Mouse (Mus musculus): ENCODE results near the gene Ddx6.
"Not testable (repeated sequence)": the region's sequence is repeated elsewhere in the genome, so short reads cannot be mapped to it uniquely, and the experiment has no call there.

Ddx6 gene

DNA sequence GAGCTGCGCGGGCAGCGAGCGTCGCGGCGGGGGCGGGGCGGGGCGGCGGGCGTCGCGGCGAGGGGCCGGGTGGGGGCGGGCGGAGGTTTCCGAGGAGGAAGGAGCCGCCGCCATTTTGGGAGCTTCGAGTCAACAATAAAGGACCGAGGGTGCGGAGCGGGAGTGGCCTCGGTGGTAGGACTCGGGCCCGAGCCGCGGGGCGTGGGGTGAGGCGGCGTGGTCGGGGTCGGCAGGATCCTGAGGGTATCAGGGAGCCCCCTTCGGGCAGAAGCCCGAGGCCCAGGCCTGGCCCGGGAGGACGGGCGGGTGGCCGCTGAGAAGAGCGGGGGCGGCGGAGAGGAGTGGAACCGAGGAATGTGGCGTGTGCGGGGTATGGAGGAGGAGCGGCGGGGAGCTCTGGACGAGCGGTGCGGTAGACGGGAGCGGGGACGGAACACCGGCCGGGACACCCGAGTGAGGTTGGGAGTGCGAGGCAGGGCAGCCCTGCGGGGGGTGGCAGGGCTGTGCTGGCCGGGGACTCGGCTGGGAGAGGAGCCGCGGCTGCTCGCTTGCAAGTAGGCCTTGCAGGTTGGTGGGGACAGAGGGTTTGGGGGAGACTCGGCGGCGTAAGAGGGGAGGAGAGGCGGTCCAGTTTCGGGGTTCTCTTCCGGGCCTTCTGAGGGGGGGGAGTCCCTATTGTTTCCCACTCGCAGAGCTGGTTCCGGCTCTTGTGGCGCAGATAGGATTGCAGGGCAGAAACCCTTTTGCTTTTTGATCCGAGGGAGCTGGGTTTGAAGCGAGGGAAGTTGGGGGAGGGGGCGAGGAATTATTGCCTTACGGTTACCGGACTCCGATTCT is at the start of gene Ddx6:
Ddx6 (plus strand) TSS at position 114 of the 837 bp plus-strand sequence.
- peak; percentile 83 to 89 for DNase-seq

- DNase-seq = no peak
Measured at GRCm38 (mm10) chr9:44561597-44561996, 43.1 kb upstream of the Ddx6 start, which contains the start of gene Cxcr5. Cxcr5 (minus strand) TSS chr9:44561877.

DNA sequence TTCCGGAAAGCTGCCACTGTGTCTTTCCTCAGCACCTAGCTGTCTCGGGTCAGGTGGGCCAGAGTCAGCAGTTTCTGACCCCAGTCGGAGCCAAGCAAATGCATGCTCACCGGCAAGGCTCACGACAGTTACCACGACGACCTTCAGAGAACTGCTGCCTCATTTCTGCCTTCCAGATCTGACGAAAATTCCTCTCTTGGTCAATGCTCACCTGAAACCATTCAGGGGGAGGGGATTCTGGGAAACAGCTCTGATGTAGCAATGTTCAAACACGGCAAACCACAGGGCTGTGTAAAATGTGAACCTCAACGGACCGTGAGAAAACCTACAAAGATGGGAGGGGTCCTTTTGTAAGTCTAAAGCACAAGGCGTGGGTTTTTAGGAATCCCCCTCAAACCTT is 41.8 kb upstream of the Ddx6 start:
- no peak for DNase-seq

DNA sequence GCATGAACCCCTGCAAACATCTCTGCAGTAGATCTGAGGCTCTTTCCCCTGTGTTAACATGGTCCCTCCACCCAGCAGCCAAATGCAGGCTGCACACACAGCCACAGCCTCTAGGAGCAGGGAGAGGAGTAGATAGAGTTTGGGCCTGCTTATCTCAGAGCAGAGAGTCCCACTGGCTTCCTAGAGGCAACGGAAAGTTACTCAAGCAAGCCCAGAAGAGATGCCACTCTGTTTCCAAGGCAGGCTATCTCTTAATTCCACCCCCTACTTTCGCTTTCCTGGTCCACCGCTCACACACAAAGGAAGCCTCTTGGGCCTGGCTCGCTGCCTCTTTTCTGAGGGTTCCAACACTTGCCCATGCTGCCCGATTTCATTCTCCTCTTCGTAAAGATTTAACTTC is 39.3 kb upstream of the Ddx6 start:
- DNase-seq = peak in 1 of 2 experiments; percentile 17

DNA sequence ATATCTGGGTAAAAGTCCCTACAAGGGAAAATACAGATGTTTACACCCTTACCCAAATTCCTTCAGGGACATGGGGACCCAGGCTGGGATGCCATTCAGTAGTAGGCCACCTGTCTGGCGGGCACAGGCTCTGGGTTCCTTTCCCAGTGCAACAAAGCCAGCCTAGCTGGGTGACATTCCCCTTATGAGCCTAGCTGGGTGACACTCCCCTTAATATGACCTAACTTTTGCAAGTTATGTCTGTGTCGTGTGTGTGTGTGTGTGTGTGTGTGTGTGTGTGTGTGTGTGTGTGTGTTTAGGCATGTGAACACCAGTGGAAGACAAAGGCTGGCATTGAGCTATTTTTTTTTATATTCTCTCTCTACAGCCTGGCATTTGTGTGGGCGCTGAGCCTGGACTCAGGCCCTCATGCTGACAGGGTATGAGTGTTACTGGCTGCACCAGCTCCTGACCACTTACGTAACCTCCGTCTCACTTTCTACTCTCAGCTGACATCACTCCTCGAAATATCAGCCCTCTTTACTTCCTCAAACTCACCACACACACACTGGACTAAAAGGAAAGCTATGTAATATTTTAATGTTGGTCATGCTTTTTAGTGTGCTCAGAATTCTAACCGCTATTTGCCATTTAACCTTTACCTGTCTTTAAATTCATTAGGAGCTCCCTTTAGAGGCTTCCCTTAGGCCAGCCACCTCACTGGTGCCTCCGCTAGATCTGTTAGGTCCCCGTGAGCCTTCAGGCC is 37.2 kb upstream of the Ddx6 start:
- no peak for DNase-seq

DNA sequence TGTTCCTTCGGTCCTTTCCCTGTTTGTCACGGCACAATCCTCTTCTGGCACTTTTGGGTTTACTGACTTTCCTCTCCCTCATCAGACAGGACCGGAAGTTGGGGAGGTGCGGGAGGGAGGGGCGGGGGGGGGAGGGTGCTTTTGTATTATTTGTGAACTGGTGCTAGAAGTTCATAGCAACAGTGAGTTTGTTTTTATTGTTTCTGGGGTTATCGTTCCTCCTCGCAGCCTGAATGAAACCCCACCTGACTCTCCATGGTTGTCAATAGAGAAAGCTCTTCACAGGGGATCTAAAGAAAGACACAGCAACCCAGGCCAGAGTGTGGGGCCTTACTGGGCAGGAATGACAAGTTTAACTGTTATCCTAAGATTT is 36.6 kb upstream of the Ddx6 start:
- DNase-seq = no peak

DNA sequence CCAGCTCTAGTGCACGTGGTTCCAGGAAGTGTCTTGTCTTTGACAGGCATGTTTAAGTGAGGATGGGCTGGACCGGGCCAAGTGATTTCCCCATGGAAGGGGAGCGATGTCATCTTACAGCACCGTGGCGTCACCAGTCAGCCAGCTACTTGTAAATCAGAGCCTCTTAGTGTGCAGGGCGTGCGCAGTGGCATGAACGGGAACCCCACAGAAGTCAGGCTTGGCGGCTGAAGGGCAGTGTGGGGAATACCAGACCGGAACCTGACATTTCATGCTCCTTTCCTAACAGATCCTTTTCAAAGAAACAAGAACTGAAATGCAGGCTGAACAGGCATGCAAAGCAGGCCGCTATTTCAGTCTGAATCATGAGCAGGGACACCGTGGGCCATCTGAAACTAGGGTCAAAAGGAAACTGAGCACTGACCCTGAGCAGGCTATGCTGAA is 33.7 kb upstream of the Ddx6 start:
- DNase-seq = peak in 1 of 2 experiments; percentile 13

DNA sequence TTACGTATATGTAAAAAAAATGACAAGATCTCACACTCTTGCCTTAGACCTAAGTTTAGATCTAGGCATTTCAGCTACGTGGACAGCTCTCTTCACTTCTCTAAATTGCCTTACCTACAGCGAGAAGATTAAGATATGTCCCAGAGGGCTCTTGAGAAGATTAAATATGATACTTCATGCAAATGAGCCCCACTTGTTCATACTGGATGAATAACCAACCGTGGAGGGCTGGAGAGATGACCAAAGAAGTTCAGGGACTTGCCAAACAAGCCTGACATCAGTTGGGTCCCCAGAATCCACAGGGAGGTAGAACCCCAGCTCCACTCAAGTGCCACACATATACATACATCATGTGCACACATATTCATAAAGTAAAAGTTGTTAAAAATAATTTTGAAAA is 31.4 kb upstream of the Ddx6 start:
- DNase-seq = no peak

- no peak for DNase-seq
Measured at GRCm38 (mm10) chr9:44575095-44575494, 29.6 kb upstream of the Ddx6 start.

DNA sequence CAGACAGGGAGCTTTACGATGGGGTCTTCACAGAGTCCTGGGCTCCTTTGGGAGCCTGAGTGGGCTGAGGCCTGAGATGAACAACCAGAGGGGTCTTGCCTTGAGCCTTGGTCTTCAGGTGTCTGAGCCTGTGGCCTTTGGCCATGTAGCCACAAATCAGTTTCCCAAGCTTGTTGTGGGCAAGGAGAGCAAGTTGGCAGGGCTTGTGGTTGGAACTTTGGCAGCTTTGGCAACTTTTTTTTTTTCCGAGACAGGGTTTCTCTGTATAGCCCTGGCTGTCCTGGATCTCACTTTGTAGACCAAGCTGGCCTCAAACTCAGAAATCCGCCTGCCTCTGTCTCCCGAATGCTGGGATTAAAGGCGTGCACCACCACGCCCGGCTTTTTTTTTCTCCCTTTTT is 28.6 kb upstream of the Ddx6 start:
- DNase-seq = not testable (repeated sequence)

- peak; percentile 65 to 77 for DNase-seq
Measured at GRCm38 (mm10) chr9:44579392-44579791, 25.3 kb upstream of the Ddx6 start.

GRCm38 (mm10) chr9:44580085-44580484 is 24.6 kb upstream of the Ddx6 start:
- DNase-seq = no peak

DNA sequence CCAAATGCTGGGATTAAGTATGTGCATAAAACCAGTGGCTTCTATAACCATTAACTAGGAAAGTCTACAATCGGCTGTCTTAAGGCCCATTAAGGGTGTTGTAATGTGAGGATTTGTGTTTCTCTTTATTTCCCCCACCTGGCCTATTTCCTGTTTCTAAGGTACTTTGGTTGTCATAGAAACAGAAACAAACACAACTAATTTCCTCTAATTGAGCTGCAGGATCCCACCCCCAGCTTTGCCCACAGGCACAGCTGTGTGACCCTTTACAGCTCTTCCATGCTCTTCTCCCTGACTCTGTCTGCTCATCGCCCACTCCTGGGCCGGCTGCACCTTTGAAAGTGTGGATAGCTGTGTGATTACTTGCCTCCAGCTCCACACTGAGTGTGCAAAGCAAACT is 23.3 kb upstream of the Ddx6 start:
- DNase-seq = peak in 1 of 2 experiments; percentile 25

DNA sequence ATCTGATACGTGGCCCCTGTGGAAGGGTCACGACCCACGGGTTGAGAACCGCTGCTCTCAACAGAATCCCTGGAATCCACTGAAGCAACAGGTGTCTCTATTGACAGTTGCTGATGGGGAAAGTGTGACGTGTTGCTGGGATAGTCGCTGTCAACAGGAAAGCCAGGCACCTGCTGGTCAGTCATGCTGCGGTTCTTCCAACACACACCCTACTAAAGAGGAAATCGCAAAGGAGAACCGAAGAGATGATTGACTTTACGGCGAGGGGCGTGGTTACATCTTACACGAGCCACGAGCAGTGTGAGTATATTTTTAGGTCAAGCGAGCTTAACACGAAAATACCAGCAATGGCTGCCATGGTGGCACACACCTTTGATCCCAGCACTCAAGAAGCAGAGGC is 22.3 kb upstream of the Ddx6 start:
- no peak for DNase-seq

GRCm38 (mm10) chr9:44586640-44587261 is 17.9 kb upstream of the Ddx6 start:
- DNase-seq = no peak

DNA sequence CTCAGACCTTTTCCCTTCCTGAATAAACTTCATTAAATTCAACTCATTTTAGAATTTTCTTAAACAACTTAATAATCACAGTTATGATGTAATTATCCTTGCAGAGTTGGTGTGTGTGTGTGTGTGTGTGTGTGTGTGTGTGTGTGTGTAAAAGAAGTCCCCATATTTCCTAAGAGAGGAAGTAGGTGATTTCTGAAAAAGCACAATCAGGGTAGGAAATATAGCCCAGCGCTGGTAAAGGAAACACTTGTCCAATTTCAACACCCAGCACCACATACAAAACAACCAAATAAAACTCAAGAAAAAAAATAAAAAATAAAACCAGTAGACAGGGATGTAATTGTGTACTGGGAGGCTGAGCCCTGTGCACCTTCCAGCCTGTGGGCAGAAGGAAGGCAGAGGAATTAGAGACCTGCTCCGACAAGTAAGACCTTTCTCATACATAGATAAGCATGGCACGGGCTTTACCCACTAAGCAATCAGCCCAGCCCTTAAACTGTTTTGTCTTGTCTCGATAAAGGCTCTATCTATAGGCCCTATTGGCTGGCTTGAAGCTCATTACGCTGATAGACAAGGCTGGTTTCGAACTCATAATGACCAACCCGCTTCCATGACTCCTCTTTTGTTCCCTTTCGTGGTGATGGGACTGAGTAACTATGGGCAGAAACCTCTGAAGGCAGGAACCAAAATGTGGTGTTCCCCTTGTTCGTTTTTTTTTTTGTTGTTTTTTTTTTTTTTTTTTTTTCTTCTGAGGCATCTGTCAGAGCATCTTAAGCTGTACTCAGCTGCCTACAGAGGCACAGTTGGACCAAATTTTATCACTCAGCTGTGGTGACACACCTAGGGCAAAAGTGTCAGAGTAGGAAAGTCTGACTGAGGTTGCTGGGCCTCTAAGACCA is 17.2 kb upstream of the Ddx6 start:
- no peak for DNase-seq

DNA sequence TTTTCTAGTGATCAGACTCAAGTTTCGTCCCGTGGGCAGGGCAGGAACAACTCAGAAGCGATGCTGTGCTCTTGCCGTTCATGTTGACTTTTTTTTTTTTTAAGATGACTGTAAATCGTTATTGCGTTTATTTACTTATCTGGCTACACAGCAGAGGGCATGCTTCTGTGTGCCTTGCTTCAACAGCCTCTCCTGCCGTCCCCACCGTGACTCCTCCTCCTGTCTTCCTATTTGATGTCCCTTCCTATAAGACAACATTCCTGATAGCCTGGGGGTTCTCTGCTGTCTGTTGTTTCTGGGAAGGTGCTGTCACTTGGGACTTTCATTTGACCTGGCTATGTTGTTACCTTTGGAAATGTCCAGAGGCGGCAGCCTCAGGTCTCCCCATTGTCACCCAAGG is 16.1 kb upstream of the Ddx6 start:
- no peak for DNase-seq

- no peak for DNase-seq
Measured at GRCm38 (mm10) chr9:44589095-44589494, 15.6 kb upstream of the Ddx6 start.

DNA sequence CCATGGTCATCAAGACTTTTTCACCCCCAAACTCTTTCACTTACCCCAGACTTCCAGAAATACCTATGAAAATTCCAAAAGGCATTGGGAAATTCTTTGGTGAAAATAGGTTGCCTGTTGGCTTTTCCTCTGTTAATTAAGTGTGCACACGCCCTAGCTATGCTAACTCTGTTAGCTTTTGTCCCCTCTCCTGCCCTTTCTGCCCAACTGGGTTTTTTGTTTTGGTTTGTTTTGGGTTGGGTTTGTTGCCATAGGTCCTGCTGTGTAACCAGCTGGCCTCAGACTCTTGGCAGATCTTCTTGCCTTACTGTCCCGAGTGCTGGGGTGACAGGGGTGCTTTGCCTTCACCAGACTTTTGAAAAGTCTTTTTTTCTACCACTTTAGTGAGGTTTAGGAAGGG is 13.7 kb upstream of the Ddx6 start:
- DNase-seq = no peak

DNA sequence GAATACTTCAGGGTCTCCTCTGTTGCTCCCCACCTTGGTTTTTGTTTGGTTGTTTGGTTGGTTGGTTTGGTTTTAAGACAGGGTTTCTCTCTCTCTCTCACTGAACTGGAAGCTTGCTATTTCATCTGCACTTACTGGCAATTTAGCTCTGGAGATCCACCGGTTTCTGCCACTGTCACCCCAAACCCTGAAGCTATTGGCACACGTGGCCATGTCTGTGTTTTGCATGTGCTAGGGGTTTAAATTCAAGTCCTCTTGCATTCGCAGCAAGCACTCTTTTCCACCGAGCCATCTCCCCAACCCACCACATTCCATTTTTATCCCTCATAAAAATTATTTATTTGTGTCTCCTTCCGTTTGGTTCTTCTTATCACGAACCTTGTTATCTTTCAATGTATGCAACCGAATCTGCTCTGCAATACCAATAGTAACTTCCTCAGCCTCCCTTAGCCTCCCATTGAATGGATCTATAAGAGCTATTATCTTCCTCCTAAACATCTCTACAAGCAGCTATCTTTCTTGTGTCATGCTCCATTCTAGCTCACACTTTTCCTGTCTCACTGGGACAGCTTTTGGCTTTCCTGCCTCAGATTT is 13.0 kb upstream of the Ddx6 start:
- DNase-seq = no peak

DNA sequence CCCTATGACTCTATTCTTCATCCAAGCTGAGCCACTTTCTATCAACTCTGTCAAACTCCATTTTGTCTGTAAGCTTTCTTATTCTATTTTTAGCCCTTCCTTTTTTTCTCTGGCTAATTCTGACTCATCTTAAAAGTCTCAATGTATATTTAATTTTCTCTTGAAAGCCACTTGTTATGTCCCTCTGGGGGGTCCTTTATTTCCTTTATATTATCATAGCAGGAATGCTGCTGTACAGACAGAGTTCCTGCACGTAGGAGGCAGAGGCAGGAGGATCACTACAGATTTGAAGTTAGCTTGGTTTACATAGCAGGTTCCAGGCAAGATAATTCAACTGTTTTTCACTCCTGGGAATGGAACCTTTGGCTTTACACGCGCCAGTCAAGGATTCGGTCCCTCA is 11.5 kb upstream of the Ddx6 start:
- DNase-seq = no peak

DNA sequence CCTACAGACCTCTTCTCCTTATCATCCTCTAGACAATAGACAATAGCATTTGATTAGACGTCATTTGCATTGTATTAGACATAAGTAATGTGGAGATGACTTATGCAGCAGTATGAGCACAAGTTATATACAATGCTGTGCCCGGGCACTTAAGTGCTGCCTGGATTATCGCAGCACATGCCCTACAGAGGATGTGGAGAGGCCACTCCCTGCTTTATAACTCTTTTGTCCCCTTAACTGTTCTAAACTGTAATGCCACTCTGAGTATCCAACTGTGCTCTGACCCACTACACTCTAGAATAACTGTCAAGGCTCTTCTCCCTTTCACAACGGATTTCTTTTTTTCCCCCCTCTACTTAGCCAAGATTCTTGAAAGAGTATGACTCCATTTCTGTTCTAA is 10.8 kb upstream of the Ddx6 start:
- DNase-seq = no peak

Data from kidney, postnatal 4 days (tissue).